Comparison of ENCODE assay signal across 8 mouse cellular contexts in the genomic region with DNA sequence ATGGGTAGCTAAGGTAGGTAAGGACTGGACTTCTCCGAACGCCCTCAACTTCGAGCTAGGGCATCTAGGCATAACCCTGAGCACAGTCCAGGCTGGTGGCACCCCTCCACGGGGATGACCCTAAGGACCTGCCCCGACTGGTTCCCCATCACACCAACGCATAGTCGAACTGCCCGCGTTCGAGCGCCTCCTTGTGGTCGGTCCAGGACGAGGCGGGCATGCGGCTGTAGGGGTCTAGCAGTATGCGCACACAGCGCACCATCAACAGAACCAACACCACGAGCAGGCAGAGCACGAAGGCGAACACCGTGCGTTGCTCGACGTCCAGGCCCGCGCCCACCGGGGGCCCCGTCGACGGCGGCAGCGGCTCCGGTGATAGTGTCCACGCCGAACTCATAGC. TPM values are rescaled to one million over a fixed set of nuclear protein-coding genes. Genes with fewer than 3 reads are reported as not detected.
A peak's percentile ranks its signal among the peaks of the same experiment; 100 is the strongest.
DNase-seq lines count a peak whose midpoint lies in the region; ATAC-seq lines count a peak whose summit lies in the region.

No protein-coding gene starts in this region.

- peaks cover 71% of the 10 kb centered on the region for H3K36me3 ChIP-seq in embryonic facial prominence, embryonic 12.5 days
- H3K36me3 ChIP-seq in heart, embryonic 10.5 days: peaks cover 72% of the 10 kb centered on the region
- peaks cover 62% of the 10 kb centered on the region for H3K36me3 ChIP-seq in kidney, embryonic 15.5 days
- peaks cover 61% of the 10 kb centered on the region for H3K36me3 ChIP-seq in liver, embryonic 13.5 days
- peaks cover 4% of the 10 kb centered on the region; the same call in 1 of the 2 replicates for H3K36me3 ChIP-seq in splenic B cell, adult 2 months (ENCODE audit: control insufficient read depth, insufficient read depth, low read length, poor library complexity, severe bottlenecking)

- H3K4me3 ChIP-seq in embryonic facial prominence, embryonic 12.5 days: peak overlapping the region; percentile 88
- H3K4me3 ChIP-seq in heart, embryonic 10.5 days: peak overlapping the region; percentile 85
- peak overlapping the region; percentile 71 for H3K4me3 ChIP-seq in kidney, embryonic 15.5 days (replicated peaks)
- H3K4me3 ChIP-seq in liver, embryonic 13.5 days (replicated peaks): peak overlapping the region; percentile 68

- no peaks in the 10 kb centered on the region for H3K27me3 ChIP-seq in embryonic facial prominence, embryonic 12.5 days
- H3K27me3 ChIP-seq in heart, embryonic 10.5 days (ENCODE audit: insufficient read depth, poor library complexity, severe bottlenecking): no peaks in the 10 kb centered on the region
- H3K27me3 ChIP-seq in kidney, embryonic 15.5 days: no peaks in the 10 kb centered on the region
- no peaks in the 10 kb centered on the region for H3K27me3 ChIP-seq in liver, embryonic 13.5 days
- H3K27me3 ChIP-seq in splenic B cell, adult 2 months (ENCODE audit: control insufficient read depth, insufficient read depth, low read length, poor library complexity, severe bottlenecking): no peaks in the 10 kb centered on the region

- no peaks in the 10 kb centered on the region for H3K9me3 ChIP-seq in embryonic facial prominence, embryonic 12.5 days
- no peaks in the 10 kb centered on the region for H3K9me3 ChIP-seq in heart, embryonic 10.5 days
- no peaks in the 10 kb centered on the region for H3K9me3 ChIP-seq in kidney, embryonic 15.5 days (replicated peaks)
- no peaks in the 10 kb centered on the region for H3K9me3 ChIP-seq in liver, embryonic 13.5 days (replicated peaks)

- H3K9ac ChIP-seq in embryonic facial prominence, embryonic 12.5 days: peak overlapping the region; percentile 89
- H3K9ac ChIP-seq in kidney, embryonic 15.5 days: peak overlapping the region; percentile 71
- peak overlapping the region; percentile 68 for H3K9ac ChIP-seq in liver, embryonic 13.5 days

- peak overlapping the region; percentile 92 for H3K27ac ChIP-seq in embryonic facial prominence, embryonic 12.5 days
- peak overlapping the region; percentile 92 for H3K27ac ChIP-seq in heart, embryonic 10.5 days
- peak overlapping the region; percentile 84 for H3K27ac ChIP-seq in kidney, embryonic 15.5 days
- H3K27ac ChIP-seq in liver, embryonic 13.5 days: no peak overlapping the region

- peak; percentile 87 to 88 for DNase-seq in B cell, adult 2 months
- peak; percentile 90 for DNase-seq in adrenal gland, postnatal 14 days
- DNase-seq in heart, embryonic 10.5 days (ENCODE audit: low spot score): peak; percentile 91
- peak; percentile 67 for DNase-seq in liver, embryonic 13.5 days
- peak; percentile 81 for DNase-seq in naive thymus-derived CD4-positive, alpha-beta T cell, adult 2 months (ENCODE audit: low read depth)
- DNase-seq in splenic B cell, adult 2 months (ENCODE audit: low read depth, low spot score): peak; percentile 83

- ATAC-seq in embryonic facial prominence, embryonic 12.5 days (ENCODE audit: insufficient number of reproducible peaks, insufficient read depth, low FRiP score, low TSS enrichment): peak; percentile 54
- peak; percentile 59 for ATAC-seq in kidney, embryonic 15.5 days (replicated peaks; ENCODE audit: low FRiP score)
- ATAC-seq in liver, embryonic 13.5 days (ENCODE audit: low read depth): peak; percentile 42

- peak overlapping the region; percentile 58 for H3K4me2 ChIP-seq in embryonic facial prominence, embryonic 12.5 days (replicated peaks)
- H3K4me2 ChIP-seq in kidney, embryonic 15.5 days: peak overlapping the region; percentile 81
- H3K4me2 ChIP-seq in liver, embryonic 13.5 days: peak overlapping the region; percentile 99

- WGBS in embryonic facial prominence, embryonic 12.5 days: 1% methylated on average over 34 of the region's 35 CpGs
- 2% methylated on average over 35 of the region's 35 CpGs for WGBS in heart, embryonic 10.5 days
- WGBS in kidney, embryonic 15.5 days: 3% methylated on average over 35 of the region's 35 CpGs
- 3% methylated on average over 35 of the region's 35 CpGs for whole genome bisulfite sequencing in liver, embryonic 13.5 days (ENCODE audit: insufficient replicate concordance)

- H3K4me1 ChIP-seq in embryonic facial prominence, embryonic 12.5 days: peaks cover 28% of the 10 kb centered on the region
- H3K4me1 ChIP-seq in heart, embryonic 10.5 days: peaks cover 40% of the 10 kb centered on the region
- peaks cover 43% of the 10 kb centered on the region for H3K4me1 ChIP-seq in kidney, embryonic 15.5 days
- peaks cover 36% of the 10 kb centered on the region for H3K4me1 ChIP-seq in liver, embryonic 13.5 days (replicated peaks)

RNA-seq across cellular contexts. Expression of a gene that starts 0.8 kb away (rescaled TPM):
- 7.9 and 11.3 TPM in 2 replicates for total RNA-seq in adrenal gland, postnatal 14 days (2021)
- polyA plus RNA-seq in embryonic facial prominence, embryonic 12.5 days (2016; fragmentation: Nextera tagmentation; extraction: Ambion mirVana): 120 and 141 TPM in 2 replicates
- 33.2 and 59.1 TPM in 2 replicates for polyA plus RNA-seq in heart, embryonic 10.5 days (2016; fragmentation: Nextera tagmentation; extraction: Ambion mirVana)
- 98.6 and 110 TPM in 2 replicates for polyA plus RNA-seq in kidney, embryonic 15.5 days (2015; fragmentation: Nextera tagmentation; extraction: Ambion mirVana)
- 3.0 TPM in 2 replicates for polyA plus RNA-seq in liver, embryonic 13.5 days (2015; fragmentation: Nextera tagmentation; extraction: Ambion mirVana)

RNA-seq across cellular contexts. Expression of a gene that starts 5.4 kb away (rescaled TPM):
- total RNA-seq in adrenal gland, postnatal 14 days (2021): 21.0 and 24.3 TPM in 2 replicates
- 71.3 and 71.7 TPM in 2 replicates for polyA plus RNA-seq in embryonic facial prominence, embryonic 12.5 days (2016; fragmentation: Nextera tagmentation; extraction: Ambion mirVana)
- 47.8 and 60.2 TPM in 2 replicates for polyA plus RNA-seq in heart, embryonic 10.5 days (2016; fragmentation: Nextera tagmentation; extraction: Ambion mirVana)
- polyA plus RNA-seq in kidney, embryonic 15.5 days (2015; fragmentation: Nextera tagmentation; extraction: Ambion mirVana): 56.1 and 62.9 TPM in 2 replicates
- polyA plus RNA-seq in liver, embryonic 13.5 days (2015; fragmentation: Nextera tagmentation; extraction: Ambion mirVana): 19.7 and 20.3 TPM in 2 replicates

RNA-seq across cellular contexts. Expression of a gene that starts 10.2 kb away (rescaled TPM):
- 12.2 and 12.4 TPM in 2 replicates for total RNA-seq in adrenal gland, postnatal 14 days (2021)
- polyA plus RNA-seq in embryonic facial prominence, embryonic 12.5 days (2016; fragmentation: Nextera tagmentation; extraction: Ambion mirVana): 5.8 and 6.5 TPM in 2 replicates
- polyA plus RNA-seq in heart, embryonic 10.5 days (2016; fragmentation: Nextera tagmentation; extraction: Ambion mirVana): 2.4 and 2.5 TPM in 2 replicates
- 3.8 and 6.5 TPM in 2 replicates for polyA plus RNA-seq in kidney, embryonic 15.5 days (2015; fragmentation: Nextera tagmentation; extraction: Ambion mirVana)
- polyA plus RNA-seq in liver, embryonic 13.5 days (2015; fragmentation: Nextera tagmentation; extraction: Ambion mirVana): 0.61 and 0.66 TPM in 2 replicates

RNA-seq across cellular contexts. Expression of a gene that starts 17.5 kb away (rescaled TPM):
- total RNA-seq in adrenal gland, postnatal 14 days (2021): 142 and 154 TPM in 2 replicates
- polyA plus RNA-seq in embryonic facial prominence, embryonic 12.5 days (2016; fragmentation: Nextera tagmentation; extraction: Ambion mirVana): 64.1 and 64.3 TPM in 2 replicates
- polyA plus RNA-seq in heart, embryonic 10.5 days (2016; fragmentation: Nextera tagmentation; extraction: Ambion mirVana): 70.2 and 72.0 TPM in 2 replicates
- 64.5 and 69.5 TPM in 2 replicates for polyA plus RNA-seq in kidney, embryonic 15.5 days (2015; fragmentation: Nextera tagmentation; extraction: Ambion mirVana)
- 38.1 and 44.1 TPM in 2 replicates for polyA plus RNA-seq in liver, embryonic 13.5 days (2015; fragmentation: Nextera tagmentation; extraction: Ambion mirVana)

RNA-seq across cellular contexts. Expression of a gene that starts 19.6 kb away (rescaled TPM):
- total RNA-seq in adrenal gland, postnatal 14 days (2021): not detected in 2 replicates
- polyA plus RNA-seq in embryonic facial prominence, embryonic 12.5 days (2016; fragmentation: Nextera tagmentation; extraction: Ambion mirVana): 1.1 and 2.0 TPM in 2 replicates
- polyA plus RNA-seq in heart, embryonic 10.5 days (2016; fragmentation: Nextera tagmentation; extraction: Ambion mirVana): 0.59 TPM in 1 of 2 replicates, not detected in the other
- 0.86 and 0.91 TPM in 2 replicates for polyA plus RNA-seq in kidney, embryonic 15.5 days (2015; fragmentation: Nextera tagmentation; extraction: Ambion mirVana)
- polyA plus RNA-seq in liver, embryonic 13.5 days (2015; fragmentation: Nextera tagmentation; extraction: Ambion mirVana): 0.19 and 0.23 TPM in 2 replicates
